Mouse (Mus musculus) heart, embryonic 13.5 days (tissue): Measurements from ENCODE around the gene Nek6. TPM values are rescaled to one million over a fixed set of nuclear protein-coding genes. Genes with fewer than 3 reads are reported as not detected.

ENCODE experiments used
- ATAC-seq: fragments of 200-750 bp; cut with Nextera tagmentation; 2 replicates; pipeline ENCODE4 v1.8.0; 2017; ENCODE audit warnings: moderate TSS enrichment; ENCODE audit not compliant: insufficient number of reproducible peaks, low FRiP score, low TSS enrichment; ENCODE audit errors: extremely low read depth
- H3K27ac ChIP-seq: fragments of 300-500 bp; sonication (generic); replicated peaks from 2 replicates; pipeline ENCODE4 v1.5.1; 2015; ENCODE audit warnings: moderate library complexity, mild to moderate bottlenecking, inconsistent platforms
- H3K27me3 ChIP-seq: fragments of 300-500 bp; sonication (generic); replicated peaks from 2 replicates; pipeline ENCODE4 v1.6.1; 2015; ENCODE audit warnings: mild to moderate bottlenecking, inconsistent platforms
- H3K36me3 ChIP-seq: fragments of 300-500 bp; sonication (generic); 2 replicates; pipeline ENCODE4 v1.6.1; 2015; ENCODE audit warnings: mild to moderate bottlenecking, inconsistent platforms
- H3K4me1 ChIP-seq: fragments of 300-500 bp; sonication (generic); 2 replicates; pipeline ENCODE4 v1.6.1; 2015; ENCODE audit warnings: inconsistent platforms
- H3K4me2 ChIP-seq: fragments of 300-500 bp; sonication (generic); 2 replicates; pipeline ENCODE4 v1.6.1; 2015; ENCODE audit warnings: inconsistent platforms, mild to moderate bottlenecking, moderate library complexity
- H3K4me3 ChIP-seq: fragments of 300-500 bp; sonication (generic); 2 replicates; pipeline ENCODE4 v1.5.1; 2015; ENCODE audit warnings: moderate library complexity, mild to moderate bottlenecking, inconsistent platforms
- H3K9ac ChIP-seq: fragments of 300-500 bp; sonication (generic); 2 replicates; pipeline ENCODE4 v1.6.1; 2015; ENCODE audit warnings: inconsistent platforms, mild to moderate bottlenecking, moderate library complexity
- H3K9me3 ChIP-seq: fragments of 300-500 bp; sonication (generic); 2 replicates; pipeline ENCODE4 v1.6.1; 2016; ENCODE audit warnings: inconsistent platforms
- WGBS: fragments of 180-500 bp; shearing (Covaris S2); methylation state at CpG from one replicate; pipeline ENCODE4 v1.1.7; 2015; ENCODE audit warnings: mixed read lengths; 5-methylcytosine and 5-hydroxymethylcytosine counted together
- polyA plus RNA-seq: library from polyadenylated mRNA; unstranded; fragments of >200 nt; fragmentation: Nextera tagmentation; extraction: Ambion mirVana; gene quantifications from 2 replicates; pipeline ENCODE4 v1.2.1, GENCODE M21; 2015

The Nek6 gene
- polyA plus RNA-seq, 1 experiment from 2014 or later, result 74.5 TPM

GRCm38 (mm10) chr2:38509004-38509719 lies 2.3 kb upstream of the Nek6 start:
- ATAC-seq, result no peak
- no peak overlapping the region for H3K9ac ChIP-seq
- 79% methylated on average over 7 of the region's 7 CpGs for WGBS

GRCm38 (mm10) chr2:38510120-38510519 lies 1.3 kb upstream of the Nek6 start:
- ATAC-seq, result no peak
- Histone ChIP-seq H3K36me3 (peaks cover 2% of the 10 kb centered on the region; the same call in 1 of the 2 replicates), H3K4me3 (no peak overlapping the region), H3K9me3 (no peaks in the 10 kb centered on the region), H3K4me1 (peaks cover 34% of the 10 kb centered on the region), H3K27ac (no peak overlapping the region), H3K4me2 (no peak overlapping the region), H3K9ac (no peak overlapping the region), H3K27me3 (peaks cover 9% of the 10 kb centered on the region; the same call in 1 of the 2 replicates)
- WGBS, result 79% methylated on average over 1 of the region's 1 CpGs

More at GRCm38 (mm10) chr2:38509004-38509719, 2.3 kb upstream of the Nek6 start:
- Histone ChIP-seq H3K27ac (no peak overlapping the region), H3K36me3 (no peaks in the 10 kb centered on the region), H3K9me3 (no peaks in the 10 kb centered on the region), H3K4me2 (no peak overlapping the region), H3K4me1 (peaks cover 28% of the 10 kb centered on the region), H3K27me3 (peaks cover 9% of the 10 kb centered on the region; the same call in 1 of the 2 replicates), H3K4me3 (no peak overlapping the region)

GRCm38 (mm10) chr2:38512308-38513182 lies 1.1 kb downstream of the Nek6 start:
- peaks cover 10% of the 10 kb centered on the region; the same call in 1 of the 2 replicates for H3K36me3 ChIP-seq
- no peak for ATAC-seq
- H3K27ac ChIP-seq, result peak overlapping the region; percentile 86
- peak overlapping the region; percentile 89 for H3K4me3 ChIP-seq
- no peaks in the 10 kb centered on the region for H3K27me3 ChIP-seq
- H3K4me1 ChIP-seq, result peaks cover 56% of the 10 kb centered on the region
- whole genome bisulfite sequencing, result 22% methylated on average over 16 of the region's 16 CpGs
- H3K9me3 ChIP-seq, result no peaks in the 10 kb centered on the region
- peak overlapping the region; percentile 97 for H3K9ac ChIP-seq
- peak overlapping the region; percentile 73 for H3K4me2 ChIP-seq

- H3K9me3 ChIP-seq, result no peaks in the 10 kb centered on the region
- H3K27me3 ChIP-seq, result no peaks in the 10 kb centered on the region
- H3K4me3 ChIP-seq, result peak overlapping the region; percentile 89
- H3K9ac ChIP-seq, result peak overlapping the region; percentile 97
- peaks cover 14% of the 10 kb centered on the region; the same call in 1 of the 2 replicates for H3K36me3 ChIP-seq
- H3K4me2 ChIP-seq, result peak overlapping the region; percentile 73
- H3K27ac ChIP-seq, result peak overlapping the region; percentile 86
- H3K4me1 ChIP-seq, result peaks cover 56% of the 10 kb centered on the region
- ATAC-seq, result no peak
- WGBS, result 57% methylated on average over 2 of the region's 2 CpGs
Observed at GRCm38 (mm10) chr2:38513183-38513529, 1.7 kb downstream of the Nek6 start.

- peak overlapping the region; percentile 16; the same call in 1 of the 2 replicates for H3K4me2 ChIP-seq
Observed at GRCm38 (mm10) chr2:38514411-38514810, 3.0 kb downstream of the Nek6 start.

GRCm38 (mm10) chr2:38515446-38515845 lies 4.0 kb downstream of the Nek6 start:
- Histone ChIP-seq H3K27ac (peak overlapping the region; percentile 86), H3K4me3 (no peak overlapping the region), H3K4me1 (peaks cover 77% of the 10 kb centered on the region), H3K4me2 (peak overlapping the region; percentile 35), H3K36me3 (peaks cover 14% of the 10 kb centered on the region; the same call in 1 of the 2 replicates), H3K27me3 (no peaks in the 10 kb centered on the region), H3K9ac (peak overlapping the region; percentile 42; the same call in 1 of the 2 replicates), H3K9me3 (no peaks in the 10 kb centered on the region)
- ATAC-seq, result no peak
- WGBS, result 34% methylated on average over 6 of the region's 6 CpGs

More at GRCm38 (mm10) chr2:38514411-38514810, 3.0 kb downstream of the Nek6 start:
- Histone ChIP-seq H3K27ac (peak overlapping the region; percentile 86), H3K9ac (peak overlapping the region; percentile 52), H3K36me3 (peaks cover 14% of the 10 kb centered on the region; the same call in 1 of the 2 replicates), H3K4me3 (no peak overlapping the region), H3K9me3 (no peaks in the 10 kb centered on the region), H3K27me3 (no peaks in the 10 kb centered on the region), H3K4me1 (peaks cover 68% of the 10 kb centered on the region)
- 59% methylated on average over 7 of the region's 7 CpGs for WGBS
- no peak for ATAC-seq

- Histone ChIP-seq H3K9me3 (no peaks in the 10 kb centered on the region), H3K9ac (no peak overlapping the region), H3K27ac (peak overlapping the region; percentile 86; the same call in 1 of the 2 replicates), H3K27me3 (no peaks in the 10 kb centered on the region), H3K4me3 (no peak overlapping the region), H3K36me3 (peaks cover 14% of the 10 kb centered on the region; the same call in 1 of the 2 replicates), H3K4me2 (no peak overlapping the region), H3K4me1 (peaks cover 84% of the 10 kb centered on the region)
- WGBS, result 61% methylated on average over 3 of the region's 3 CpGs
- ATAC-seq, result no peak
Observed at GRCm38 (mm10) chr2:38516471-38516870, 5.0 kb downstream of the Nek6 start.

GRCm38 (mm10) chr2:38517045-38517444 lies 5.6 kb downstream of the Nek6 start:
- H3K27ac ChIP-seq, result no peak overlapping the region
- WGBS, result 59% methylated on average over 6 of the region's 6 CpGs
- no peaks in the 10 kb centered on the region for H3K9me3 ChIP-seq
- no peaks in the 10 kb centered on the region for H3K27me3 ChIP-seq
- peaks cover 90% of the 10 kb centered on the region for H3K4me1 ChIP-seq
- no peak for ATAC-seq
- H3K4me3 ChIP-seq, result no peak overlapping the region
- 0 out of 2 replicates have a peak overlapping the region, but pooled peaks have one; percentile 28 for H3K9ac ChIP-seq
- peaks cover 14% of the 10 kb centered on the region; the same call in 1 of the 2 replicates for H3K36me3 ChIP-seq
- no peak overlapping the region for H3K4me2 ChIP-seq

- Histone ChIP-seq H3K9me3 (no peaks in the 10 kb centered on the region), H3K4me1 (peaks cover 90% of the 10 kb centered on the region), H3K4me2 (no peak overlapping the region), H3K9ac (no peak overlapping the region), H3K36me3 (peaks cover 14% of the 10 kb centered on the region; the same call in 1 of the 2 replicates), H3K27ac (no peak overlapping the region), H3K27me3 (no peaks in the 10 kb centered on the region), H3K4me3 (no peak overlapping the region)
- WGBS, result 81% methylated on average over 5 of the region's 5 CpGs
- no peak for ATAC-seq
Observed at GRCm38 (mm10) chr2:38518719-38519118, 7.3 kb downstream of the Nek6 start.

- H3K4me2 ChIP-seq, result no peak overlapping the region
- no peak overlapping the region for H3K4me3 ChIP-seq
- H3K36me3 ChIP-seq, result 0 out of 2 replicates have a peak, but pooled peaks cover 13% of the 10 kb centered on the region
- no peak overlapping the region for H3K27ac ChIP-seq
- no peaks in the 10 kb centered on the region for H3K27me3 ChIP-seq
- no peaks in the 10 kb centered on the region for H3K9me3 ChIP-seq
- H3K9ac ChIP-seq, result no peak overlapping the region
- peaks cover 82% of the 10 kb centered on the region for H3K4me1 ChIP-seq
- 74% methylated on average over 11 of the region's 11 CpGs for WGBS
- ATAC-seq, result no peak
Observed at GRCm38 (mm10) chr2:38519934-38520333, 8.5 kb downstream of the Nek6 start.

GRCm38 (mm10) chr2:38521618-38522017 lies 10.2 kb downstream of the Nek6 start:
- no peaks in the 10 kb centered on the region for H3K27me3 ChIP-seq
- peaks cover 13% of the 10 kb centered on the region; the same call in 1 of the 2 replicates for H3K36me3 ChIP-seq
- 0 out of 2 replicates have a peak overlapping the region, but pooled peaks have one; percentile 14 for H3K9ac ChIP-seq
- peak overlapping the region; percentile 51 for H3K27ac ChIP-seq
- ATAC-seq, result no peak
- no peak overlapping the region for H3K4me2 ChIP-seq
- WGBS, result 82% methylated on average over 12 of the region's 12 CpGs
- H3K9me3 ChIP-seq, result no peaks in the 10 kb centered on the region
- H3K4me1 ChIP-seq, result peaks cover 65% of the 10 kb centered on the region
- H3K4me3 ChIP-seq, result no peak overlapping the region
